Mouse (Mus musculus) thymus, adult 2 months (tissue): Measurements from ENCODE around the gene Ren1. TPM values are rescaled to one million over a fixed set of nuclear protein-coding genes. Genes with fewer than 3 reads are reported as not detected.

Source experiments
- DNase-seq: peaks from one replicate; pipeline ENCODE4 v3.0.0; 2021
- H3K27ac ChIP-seq: fragments of 200-500 bp; 2 replicates; pipeline ENCODE4 v1.5.1; 2012; ENCODE audit warnings: low read length, control low read depth; ENCODE audit not compliant: control insufficient read depth, insufficient read depth
- H3K27me3 ChIP-seq: fragments of 200-500 bp; 2 replicates; pipeline ENCODE4 v1.6.1; 2012; ENCODE audit warnings: mild to moderate bottlenecking, low read length, moderate library complexity, mixed read lengths; ENCODE audit not compliant: control insufficient read depth, insufficient read depth
- H3K36me3 ChIP-seq: fragments of 200-500 bp; 2 replicates; pipeline ENCODE4 v1.6.1; 2012; ENCODE audit warnings: mild to moderate bottlenecking, low read length, moderate library complexity; ENCODE audit not compliant: control insufficient read depth, insufficient read depth
- H3K4me1 ChIP-seq: fragments of 200-500 bp; replicated peaks from 2 replicates; pipeline ENCODE4 v1.6.1; 2012; ENCODE audit warnings: low read length; ENCODE audit not compliant: control insufficient read depth, insufficient read depth
- H3K4me3 ChIP-seq: fragments of 200-500 bp; 2 replicates; pipeline ENCODE4 v1.5.1; 2012; ENCODE audit warnings: mild to moderate bottlenecking, low read length, control low read depth, moderate library complexity; ENCODE audit not compliant: control insufficient read depth, insufficient read depth
- CTCF ChIP-seq: fragments of 200-500 bp; IDR thresholded peaks from 2 replicates; pipeline ENCODE4 v1.5.1; 2012; ENCODE audit warnings: mild to moderate bottlenecking, control low read depth, low read length, moderate library complexity, borderline replicate concordance; ENCODE audit not compliant: control insufficient read depth, poor library complexity, insufficient read depth; ENCODE audit errors: extremely low read depth
- POLR2A ChIP-seq: fragments of 200-500 bp; IDR thresholded peaks from 2 replicates; pipeline ENCODE4 v1.6.1; 2012; ENCODE audit warnings: mild to moderate bottlenecking, low read length, control low read depth, moderate library complexity; ENCODE audit not compliant: control insufficient read depth, poor library complexity, insufficient read depth; ENCODE audit errors: extremely low read depth
- WGBS: fragments of 180-500 bp; shearing (Covaris S2); methylation state at CpG from one replicate; pipeline ENCODE4 v1.1.7; 2018; 5-methylcytosine and 5-hydroxymethylcytosine counted together
- polyA plus RNA-seq: library from polyadenylated mRNA; depleted of rRNA; stranded (reverse); fragments of >200 nt; gene quantifications from 2 replicates; pipeline ENCODE4 v1.2.3, GENCODE M21; 2012

Ren1 gene
- polyA plus RNA-seq, 1 experiment: 0.65 TPM

GRCm38 (mm10) chr1:133370352-133370751 lies 20.0 kb downstream of the Ren1 start:
- H3K27me3 ChIP-seq: no peaks in the 10 kb centered on the region
- H3K4me3 ChIP-seq: no peak overlapping the region
- no peaks in the 10 kb centered on the region for H3K36me3 ChIP-seq
- 84% methylated on average over 4 of the region's 4 CpGs for WGBS
- no peak overlapping the region for H3K27ac ChIP-seq
- no peak for DNase-seq
- TF ChIP-seq POLR2A (no peak), CTCF (no peak)
- H3K4me1 ChIP-seq: no peaks in the 10 kb centered on the region; the same call in 1 of the 2 replicates

- TF ChIP-seq POLR2A (no peak), CTCF (no peak)
- WGBS: 94% methylated on average over 6 of the region's 6 CpGs
- H3K27me3 ChIP-seq: no peaks in the 10 kb centered on the region
These were observed 21.1 kb downstream of the Ren1 start for GRCm38 (mm10) chr1:133371431-133371830.

GRCm38 (mm10) chr1:133372113-133372512 lies 21.8 kb downstream of the Ren1 start:
- 65% methylated on average over 8 of the region's 8 CpGs for WGBS

More at GRCm38 (mm10) chr1:133371431-133371830, 21.1 kb downstream of the Ren1 start:
- no peak for DNase-seq
- Histone ChIP-seq H3K36me3 (no peaks in the 10 kb centered on the region), H3K4me3 (no peak overlapping the region), H3K4me1 (no peaks in the 10 kb centered on the region; the same call in 1 of the 2 replicates), H3K27ac (no peak overlapping the region)

GRCm38 (mm10) chr1:133375696-133376346 lies 25.5 kb downstream of the Ren1 start:
- DNase-seq: no peak
- Histone ChIP-seq H3K27me3 (no peaks in the 10 kb centered on the region), H3K36me3 (no peaks in the 10 kb centered on the region), H3K4me1 (no peaks in the 10 kb centered on the region), H3K27ac (no peak overlapping the region), H3K4me3 (no peak overlapping the region)
- no peak for TF ChIP-seq CTCF
- TF ChIP-seq POLR2A: no peak
- 78% methylated on average over 10 of the region's 10 CpGs for WGBS

More at GRCm38 (mm10) chr1:133372113-133372512, 21.8 kb downstream of the Ren1 start:
- Histone ChIP-seq H3K4me3 (no peak overlapping the region), H3K27me3 (no peaks in the 10 kb centered on the region), H3K36me3 (no peaks in the 10 kb centered on the region), H3K4me1 (no peaks in the 10 kb centered on the region; the same call in 1 of the 2 replicates), H3K27ac (no peak overlapping the region)
- no peak for TF ChIP-seq POLR2A
- TF ChIP-seq CTCF: no peak
- no peak for DNase-seq

GRCm38 (mm10) chr1:133377547-133377946 lies 27.2 kb downstream of the Ren1 start:
- no peaks in the 10 kb centered on the region for H3K36me3 ChIP-seq
- DNase-seq: no peak
- no peak for TF ChIP-seq POLR2A
- TF ChIP-seq CTCF: no peak
- H3K27me3 ChIP-seq: no peaks in the 10 kb centered on the region
- H3K4me3 ChIP-seq: no peak overlapping the region
- H3K27ac ChIP-seq: no peak overlapping the region
- 94% methylated on average over 5 of the region's 5 CpGs for WGBS
- H3K4me1 ChIP-seq: no peaks in the 10 kb centered on the region

- no peak overlapping the region for H3K27ac ChIP-seq
- no peak for TF ChIP-seq CTCF
- TF ChIP-seq POLR2A: no peak
- no peak for DNase-seq
- WGBS: 78% methylated on average over 10 of the region's 10 CpGs
- no peak overlapping the region for H3K4me3 ChIP-seq
- H3K36me3 ChIP-seq: no peaks in the 10 kb centered on the region
- H3K4me1 ChIP-seq: no peaks in the 10 kb centered on the region
- H3K27me3 ChIP-seq: no peaks in the 10 kb centered on the region
These were observed 29.1 kb downstream of the Ren1 start for GRCm38 (mm10) chr1:133379254-133379985.

- Histone ChIP-seq H3K27ac (no peak overlapping the region), H3K4me3 (no peak overlapping the region), H3K36me3 (no peaks in the 10 kb centered on the region), H3K27me3 (no peaks in the 10 kb centered on the region), H3K4me1 (no peaks in the 10 kb centered on the region)
- DNase-seq: no peak
- 94% methylated on average over 3 of the region's 3 CpGs for WGBS
- TF ChIP-seq CTCF (no peak), POLR2A (no peak)
These were observed 29.6 kb downstream of the Ren1 start for GRCm38 (mm10) chr1:133379986-133380320.
